Mouse (Mus musculus): Measurements from ENCODE around the gene Scube2.

GRCm38 (mm10) chr7:109818600-109818999 lies 46.9 kb downstream of the Scube2 start:
- TF ChIP-seq CTCF (IDR thresholded peaks at IDR 0.05; ENCODE audit: control insufficient read depth, insufficient read depth, low read length) (no peak), POLR2A (IDR thresholded peaks at IDR 0.05; ENCODE audit: borderline replicate concordance, control insufficient read depth, low read depth, low read length) (no peak)

Measured in bone marrow, adult 2 months (tissue).